Mouse (Mus musculus) bone marrow, adult 2 months (tissue): ENCODE data around the gene Snap23.

Experiments
- CTCF ChIP-seq: fragments of 200-500 bp; IDR thresholded peaks from 2 replicates; pipeline ENCODE4 v1.5.1; 2011; ENCODE audit warnings: low read length, control low read depth; ENCODE audit not compliant: control insufficient read depth, insufficient read depth
- POLR2A ChIP-seq: fragments of 200-500 bp; IDR thresholded peaks from 2 replicates; pipeline ENCODE4 v1.6.1; 2011; ENCODE audit warnings: low read depth, mild to moderate bottlenecking, control low read depth, low read length, borderline replicate concordance; ENCODE audit not compliant: control insufficient read depth

DNA sequence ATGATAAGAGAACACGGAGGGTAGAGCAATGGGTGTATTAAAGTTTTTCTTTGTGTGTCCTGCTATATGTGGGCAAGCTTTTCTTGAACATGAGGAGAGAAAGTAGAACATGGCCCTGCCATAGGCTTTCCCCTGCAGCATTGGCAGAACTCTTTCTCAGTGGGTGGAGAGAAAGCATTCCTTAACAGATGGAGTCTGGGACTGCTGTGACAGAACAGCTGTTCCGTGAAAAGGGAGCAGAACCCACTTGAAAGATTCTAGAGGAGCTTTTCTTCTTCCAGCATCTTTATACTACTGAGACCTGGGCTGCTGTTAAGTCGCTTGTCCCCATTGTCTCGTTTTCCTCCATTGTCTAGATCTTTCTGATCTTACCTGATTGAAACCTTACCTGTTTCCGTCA, 22.3 kb downstream of the Snap23 start:
- TF ChIP-seq CTCF (no peak), POLR2A (no peak)
